Mouse (Mus musculus) T-helper 1 cell (primary cell): Measurements from ENCODE around the gene Ccnf.

Experiments
- in situ Hi-C: fragments of 300-600 bp; cut with MboI, MseI; formaldehyde crosslinking; loops from one replicate; pipeline ENCODE4 v1.15.1; 2025; ENCODE audit warnings: high pct_unique_total_duplicates

The Ccnf gene

GRCm38 (mm10) chr17:24251320-24252069, at the start of gene Ccnf:
Gene Ccnf (minus strand): TSS chr17:24251484.
- in situ Hi-C loops, result no loop called here

DNA sequence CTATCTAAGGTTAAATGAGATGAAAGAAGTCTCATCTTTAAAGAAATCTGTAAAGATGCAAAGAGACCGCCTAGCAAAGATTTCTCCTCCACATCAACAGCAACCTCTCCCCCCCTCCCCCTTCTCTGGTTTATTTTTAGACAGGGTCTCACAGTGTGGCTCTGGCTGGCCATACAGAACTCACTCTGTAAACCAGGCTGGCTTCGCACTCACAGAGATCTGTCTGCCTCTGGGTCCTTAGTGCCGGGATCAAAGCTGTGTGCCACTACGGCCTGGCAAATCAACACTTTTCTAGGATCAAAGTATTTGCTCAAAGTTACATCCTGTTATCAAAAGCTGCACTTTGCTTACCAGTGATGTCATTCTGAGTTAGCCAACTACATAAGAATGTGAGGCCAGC, 49.4 kb upstream of the Ccnf start:
- in situ Hi-C loops, result no loop called here

DNA sequence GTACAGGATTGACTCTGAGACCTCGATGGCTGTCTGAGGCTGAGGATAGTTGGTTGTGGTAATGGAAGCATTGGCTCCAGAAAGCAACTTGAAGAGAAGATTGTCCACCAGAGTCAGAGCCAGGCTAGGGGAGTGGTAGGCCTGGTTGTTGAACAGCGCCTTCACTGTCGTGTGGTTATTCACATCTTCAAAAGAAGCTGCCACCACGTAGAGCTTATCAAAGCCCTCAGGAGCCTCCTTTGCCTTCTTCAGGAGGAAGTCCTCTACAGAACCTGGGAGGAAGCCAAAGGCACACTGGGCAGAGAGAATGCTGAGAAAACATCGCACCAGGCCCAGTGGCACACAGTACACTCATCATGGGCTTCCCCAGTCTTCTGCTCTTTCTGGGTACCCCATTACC, 38.1 kb upstream of the Ccnf start:
- in situ Hi-C loops, result no loop called here

DNA sequence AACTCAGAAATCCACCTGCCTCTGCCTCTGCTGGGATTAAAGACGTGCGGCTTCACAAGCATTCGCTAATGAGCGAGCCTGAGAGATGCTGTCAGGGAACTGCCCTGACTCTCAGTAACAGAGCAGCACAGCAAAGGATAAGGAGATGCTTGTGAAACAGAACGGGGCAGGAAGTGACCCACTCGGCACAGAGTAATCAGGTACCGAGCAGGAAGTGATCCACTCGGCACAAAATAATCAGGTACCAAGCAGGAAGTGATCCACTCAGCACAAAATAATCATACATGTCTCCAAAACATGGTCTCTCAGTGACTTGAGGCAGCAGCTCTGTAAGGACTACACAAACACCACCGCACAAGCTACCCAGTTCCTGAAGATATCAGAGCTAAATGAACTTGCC, 37.2 kb upstream of the Ccnf start:
- in situ Hi-C loops, result no loop called here

DNA sequence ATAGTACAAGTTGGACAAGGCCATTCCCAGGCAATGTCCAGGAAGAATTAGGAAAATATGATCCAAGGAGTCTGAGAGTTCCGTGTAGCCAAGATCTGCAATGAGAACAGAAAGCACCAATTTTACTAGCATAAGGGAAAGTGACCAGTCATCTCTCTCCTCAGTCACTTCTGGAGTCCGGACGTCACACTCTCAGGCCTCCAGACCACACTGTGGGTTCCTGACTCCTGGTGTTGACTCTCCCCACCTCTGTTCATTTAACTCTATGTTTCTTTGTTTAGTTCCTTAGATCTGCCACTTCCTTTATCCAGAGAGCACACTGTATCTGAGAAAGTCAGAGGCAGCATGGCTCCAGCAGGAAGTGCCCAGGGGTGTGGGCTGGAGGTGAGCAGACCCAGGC, 34.4 kb upstream of the Ccnf start:
- in situ Hi-C loops, result no loop called here

- in situ Hi-C loops, result no loop called here
Observed at GRCm38 (mm10) chr17:24283266-24283818, 32.1 kb upstream of the Ccnf start.

DNA sequence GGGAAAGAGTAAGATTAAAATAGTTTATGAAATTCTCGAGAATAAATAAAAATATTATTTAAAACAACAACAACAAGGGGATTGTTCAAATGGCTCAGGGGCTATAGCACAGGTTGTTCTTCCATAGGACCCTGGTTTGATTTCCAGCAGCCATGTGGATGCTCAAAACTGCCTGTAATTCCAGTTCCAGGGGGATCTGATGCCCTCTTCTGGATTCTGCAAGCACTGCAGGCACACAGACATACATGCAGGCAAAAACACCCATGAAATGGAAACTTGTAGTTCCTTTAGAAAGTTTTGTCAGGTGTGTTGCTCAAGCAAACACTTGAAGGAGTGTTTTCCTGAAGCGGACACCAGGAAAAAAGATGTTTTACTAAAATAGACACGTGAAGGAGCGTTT, 31.4 kb upstream of the Ccnf start:
- in situ Hi-C loops, result no loop called here

DNA sequence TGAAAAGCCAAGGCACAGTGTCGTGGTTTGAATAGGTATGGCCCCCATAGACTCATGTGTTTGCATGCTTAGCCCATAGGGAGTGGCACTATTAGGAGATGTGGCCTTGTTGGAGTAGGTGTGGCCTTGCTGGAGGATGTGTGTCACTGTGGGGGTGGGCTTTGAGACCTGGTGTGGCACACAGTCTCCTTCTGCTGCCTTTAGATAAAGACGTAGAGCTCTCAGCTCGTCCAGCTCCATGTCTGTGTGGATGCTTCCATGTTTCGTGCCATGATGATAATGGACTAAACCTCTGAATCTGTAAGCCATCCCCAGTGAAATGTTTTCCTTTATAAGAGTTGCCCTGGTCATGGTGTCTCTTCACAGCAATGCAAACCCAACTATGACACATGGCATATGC, 28.6 kb upstream of the Ccnf start:
- in situ Hi-C loops, result no loop called here

DNA sequence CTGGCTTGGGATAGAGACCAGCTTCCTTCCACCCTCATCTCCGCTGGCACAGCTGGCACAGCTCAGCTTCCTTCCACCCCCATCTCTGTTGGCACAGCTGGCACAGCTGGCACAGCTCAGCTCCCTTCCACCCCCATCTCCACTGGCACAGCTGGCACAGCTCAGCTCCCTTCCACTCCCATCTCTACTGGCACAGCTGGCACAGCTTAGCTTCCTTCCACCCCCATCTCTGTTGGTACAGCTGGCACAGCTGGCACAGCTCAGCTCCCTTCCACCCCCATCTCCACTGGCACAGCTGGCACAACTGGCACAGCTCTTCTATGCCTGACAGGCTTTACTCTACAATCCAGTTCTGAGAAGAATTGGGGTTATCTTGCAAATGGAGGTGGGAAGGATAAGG, 15.8 kb upstream of the Ccnf start:
- in situ Hi-C loops, result no loop called here

GRCm38 (mm10) chr17:24264766-24265165, 13.5 kb upstream of the Ccnf start:
- in situ Hi-C loops, result no loop called here

DNA sequence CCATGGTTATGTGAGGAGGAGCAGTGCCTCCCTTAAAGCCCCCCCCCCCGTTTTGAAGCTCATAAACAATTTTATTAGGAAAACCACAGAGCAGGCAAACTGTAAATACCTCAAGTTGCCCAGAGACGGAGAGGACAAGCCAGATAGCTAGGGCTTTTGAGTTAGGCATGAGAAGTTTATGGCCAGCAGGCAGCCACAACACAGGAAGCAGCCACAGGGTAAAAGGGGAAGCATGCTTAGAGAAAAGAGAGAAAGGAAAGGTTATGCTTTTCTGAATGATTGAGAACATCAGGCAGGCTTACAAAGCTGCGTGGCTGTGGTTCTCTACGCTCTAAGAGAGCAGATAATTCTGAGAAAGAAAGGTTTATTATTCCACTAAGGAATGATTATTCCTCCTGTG, 9.2 kb upstream of the Ccnf start:
- in situ Hi-C loops, result no loop called here

DNA sequence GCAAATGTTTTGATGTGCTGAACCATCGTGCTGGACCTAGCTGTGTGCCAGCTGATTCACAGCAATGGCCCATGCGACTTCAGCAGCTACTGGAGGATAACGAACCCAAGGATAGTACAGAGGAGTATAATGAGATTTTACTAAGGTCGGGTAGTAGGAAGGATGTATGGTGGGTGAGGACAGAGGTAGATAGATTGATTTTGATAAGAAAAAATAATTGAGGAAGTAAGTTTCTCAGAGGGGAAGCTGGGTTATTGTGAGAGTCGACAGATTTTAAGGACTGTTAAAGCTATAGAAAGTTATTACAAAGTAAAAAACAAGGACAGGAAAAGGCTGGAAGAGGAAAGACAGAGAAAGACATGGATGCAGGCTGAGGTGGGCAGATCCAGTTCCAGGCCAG, 8.4 kb upstream of the Ccnf start:
- in situ Hi-C loops, result no loop called here

GRCm38 (mm10) chr17:24258981-24259380, 7.7 kb upstream of the Ccnf start:
- in situ Hi-C loops, result no loop called here

GRCm38 (mm10) chr17:24252329-24252728, 1.0 kb upstream of the Ccnf start:
- in situ Hi-C loops, result no loop called here

- in situ Hi-C loops, result no loop called here
Observed at GRCm38 (mm10) chr17:24250988-24251319, 330 bp downstream of the Ccnf start.

DNA sequence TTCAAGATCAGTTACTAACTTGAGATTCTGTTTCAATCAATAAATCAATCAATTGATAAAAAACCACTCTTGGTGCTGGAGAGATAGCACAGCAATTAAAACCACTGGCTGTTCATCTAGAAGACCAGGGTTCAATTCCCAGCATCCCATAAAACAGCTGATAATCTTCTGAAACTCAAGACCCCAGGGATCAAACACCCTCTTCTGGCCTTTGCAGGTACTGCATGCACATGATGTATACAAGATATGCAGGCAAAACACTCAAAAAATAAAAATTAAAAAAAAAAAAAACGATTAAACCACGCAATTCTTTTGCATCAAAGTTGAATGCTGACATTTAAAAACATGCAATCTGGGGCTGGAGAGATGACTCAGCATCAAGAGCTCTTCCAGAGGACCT, 2.6 kb downstream of the Ccnf start:
- in situ Hi-C loops, result no loop called here

DNA sequence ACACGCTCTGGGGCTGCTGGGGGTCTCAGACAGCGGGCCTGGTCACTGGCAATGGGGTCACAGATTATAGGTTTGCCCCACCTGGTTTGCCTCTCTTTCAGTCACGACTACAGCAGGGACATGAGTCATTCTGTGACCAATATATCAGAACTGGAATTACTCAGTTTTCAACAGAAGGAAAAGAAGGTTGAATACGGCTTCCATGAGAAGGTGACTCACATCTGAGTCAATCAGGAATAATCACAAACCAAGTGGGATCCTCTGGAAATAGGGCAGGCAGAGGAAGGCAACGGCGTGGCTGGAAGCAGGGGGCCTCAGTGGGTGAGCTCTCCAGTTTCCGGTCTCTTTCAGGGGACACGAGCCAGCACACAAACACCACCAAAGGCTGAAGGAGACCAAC, 7.2 kb downstream of the Ccnf start:
- in situ Hi-C loops, result no loop called here

GRCm38 (mm10) chr17:24243311-24243969, 7.8 kb downstream of the Ccnf start:
- in situ Hi-C loops, result no loop called here

DNA sequence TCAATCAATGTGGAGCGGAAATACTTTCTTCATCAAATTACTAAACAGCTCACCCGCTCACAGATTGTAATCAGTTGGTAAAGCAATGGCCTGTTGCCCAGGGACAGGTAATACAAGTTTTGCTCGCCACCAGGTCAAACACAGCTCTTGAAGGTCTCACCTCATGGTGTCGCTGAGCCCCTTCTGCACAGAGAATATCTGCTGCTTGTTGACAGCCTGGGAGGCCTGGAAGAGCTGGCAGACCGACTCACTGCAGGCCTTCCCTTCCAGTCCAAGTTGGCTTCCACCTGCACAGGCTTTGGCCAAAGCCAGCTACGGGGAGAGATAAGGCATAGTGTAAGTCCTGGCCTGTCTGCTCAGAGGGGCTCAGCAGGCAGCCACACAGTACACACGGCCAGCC, 14.4 kb downstream of the Ccnf start:
- in situ Hi-C loops, result no loop called here

DNA sequence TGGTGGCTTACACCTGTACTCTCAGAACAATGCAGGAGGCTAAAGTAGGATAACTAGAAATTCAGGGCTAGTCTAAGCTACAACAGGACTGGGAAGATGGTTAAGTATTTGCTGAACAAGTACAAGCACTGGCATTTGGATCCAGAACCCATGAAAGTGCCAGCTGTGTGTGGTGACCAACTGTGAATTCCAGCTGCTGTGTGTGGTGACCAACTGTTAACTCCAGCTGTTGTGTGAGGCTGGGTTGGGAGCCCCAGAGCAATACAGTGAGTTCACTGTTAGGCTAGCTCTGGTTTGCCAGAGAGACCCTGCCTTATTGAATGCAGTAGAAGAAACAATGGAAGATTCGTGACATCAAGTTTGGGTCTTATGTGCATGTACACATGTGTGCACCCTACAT, 14.8 kb downstream of the Ccnf start:
- in situ Hi-C loops, result no loop called here

- in situ Hi-C loops, result no loop called here
Observed at GRCm38 (mm10) chr17:24227941-24228340, 23.3 kb downstream of the Ccnf start.

DNA sequence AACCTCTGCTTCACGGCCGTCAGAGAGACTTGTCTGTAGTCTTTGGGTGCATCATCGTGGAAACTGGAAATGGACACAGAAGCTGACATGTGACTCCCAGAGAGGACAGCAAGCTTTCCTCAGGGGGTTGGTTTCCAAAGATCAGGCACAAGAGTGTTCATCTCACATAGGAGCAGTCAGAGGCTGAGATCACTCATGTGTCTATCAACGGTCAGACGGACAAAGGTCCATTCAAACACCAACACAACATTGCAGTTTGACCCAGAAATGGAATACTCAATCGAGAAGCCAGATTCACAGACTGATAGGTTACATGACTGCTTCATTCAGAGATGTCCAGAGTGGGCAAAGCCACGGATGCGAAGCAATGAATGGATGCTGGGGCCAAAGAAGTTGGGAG, 24.6 kb downstream of the Ccnf start:
- in situ Hi-C loops, result no loop called here

GRCm38 (mm10) chr17:24225851-24226250, 25.4 kb downstream of the Ccnf start:
- in situ Hi-C loops, result no loop called here
